Mouse (Mus musculus): ENCODE data around the gene Zfp609. TPM values are rescaled to one million over a fixed set of nuclear protein-coding genes. Genes with fewer than 3 reads are reported as not detected.
"Not testable (repeated sequence)": the region's sequence is repeated elsewhere in the genome, so short reads cannot be mapped to it uniquely, and the experiment has no call there.

Gene Zfp609
- polyA plus RNA-seq, 1 experiment from 2014 or later, result 6.9 TPM

DNA sequence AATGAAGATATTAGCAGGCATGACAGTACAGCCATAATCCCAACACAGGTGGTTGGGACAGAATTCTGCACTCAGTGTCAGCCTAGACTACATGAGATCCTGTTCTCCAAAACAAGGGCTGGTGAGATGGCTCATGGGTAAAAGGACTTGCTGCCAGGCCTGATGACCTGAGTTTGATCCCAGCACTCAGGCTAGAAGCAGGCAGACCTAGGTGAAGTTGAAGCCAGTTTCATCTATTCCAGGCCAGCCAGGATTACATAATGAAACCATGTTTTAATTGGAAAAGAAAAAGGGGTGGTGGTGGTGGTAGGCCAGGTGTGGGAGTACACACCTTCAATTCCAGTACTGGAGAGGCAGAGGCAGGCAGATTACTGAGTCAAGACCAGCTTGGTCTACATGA lies 129.4 kb downstream of the Zfp609 start:
- Histone ChIP-seq H3K4me2 (no peak overlapping the region), H3K27me3 (no peaks in the 10 kb centered on the region), H3K9me3 (no peaks in the 10 kb centered on the region), H3K27ac (no peak overlapping the region), H3K4me3 (no peak overlapping the region), H3K9ac (no peak overlapping the region), H3K4me1 (0 out of 2 replicates have a peak, but pooled peaks cover 6% of the 10 kb centered on the region), H3K36me3 (peaks cover 85% of the 10 kb centered on the region)
- no peak for ATAC-seq (ENCODE audit: insufficient number of reproducible peaks, low FRiP score, low TSS enrichment, low read depth)

DNA sequence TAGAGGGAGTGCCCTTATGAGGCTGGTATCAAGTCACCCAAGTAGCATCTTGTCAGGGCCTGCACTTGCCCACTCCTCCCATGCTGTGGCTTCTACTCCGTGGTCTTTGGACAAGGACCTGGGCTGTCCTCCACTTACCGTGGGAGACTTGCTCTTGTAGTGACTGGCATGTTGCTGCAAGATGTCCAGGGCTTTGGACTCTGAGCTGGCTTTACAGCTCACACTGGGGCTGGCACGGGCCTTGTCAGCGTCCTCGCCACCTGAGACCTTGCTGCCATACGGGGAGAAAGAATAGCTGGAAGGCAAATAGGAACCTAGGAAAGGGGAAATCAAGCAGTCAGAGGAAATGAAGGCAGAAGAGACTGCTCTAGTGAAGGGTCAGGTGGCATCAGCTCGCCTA lies 130.0 kb downstream of the Zfp609 start:
- no peak overlapping the region for H3K4me2 ChIP-seq
- peaks cover 10% of the 10 kb centered on the region for H3K4me1 ChIP-seq
- 82% methylated on average over 7 of the region's 7 CpGs for WGBS
- peaks cover 81% of the 10 kb centered on the region for H3K36me3 ChIP-seq
- H3K9ac ChIP-seq, result no peak overlapping the region
- no peak overlapping the region for H3K27ac ChIP-seq
- no peak overlapping the region for H3K4me3 ChIP-seq
- no peak for ATAC-seq (ENCODE audit: insufficient number of reproducible peaks, low FRiP score, low TSS enrichment, low read depth)
- H3K9me3 ChIP-seq, result no peaks in the 10 kb centered on the region
- no peaks in the 10 kb centered on the region for H3K27me3 ChIP-seq

DNA sequence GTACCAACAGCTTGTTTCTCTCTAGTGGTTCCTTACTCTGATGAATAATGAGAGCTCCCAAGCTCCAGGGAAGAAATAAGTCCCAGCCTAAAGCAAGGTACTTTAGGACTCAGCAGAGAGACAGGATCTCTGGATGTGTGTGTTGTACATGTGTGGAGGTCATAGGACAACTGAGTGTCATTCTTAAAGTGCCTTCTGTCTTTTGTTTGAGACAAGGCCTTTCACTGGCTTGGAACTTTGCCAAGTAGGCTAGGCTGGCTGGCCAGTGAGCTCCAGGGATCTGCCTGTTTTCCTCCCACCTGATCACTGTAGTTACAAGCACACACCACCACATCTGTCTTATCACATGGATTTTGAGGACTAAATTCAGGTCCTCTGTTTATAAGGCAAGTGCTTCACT lies 131.0 kb downstream of the Zfp609 start:
- H3K36me3 ChIP-seq, result peaks cover 72% of the 10 kb centered on the region

DNA sequence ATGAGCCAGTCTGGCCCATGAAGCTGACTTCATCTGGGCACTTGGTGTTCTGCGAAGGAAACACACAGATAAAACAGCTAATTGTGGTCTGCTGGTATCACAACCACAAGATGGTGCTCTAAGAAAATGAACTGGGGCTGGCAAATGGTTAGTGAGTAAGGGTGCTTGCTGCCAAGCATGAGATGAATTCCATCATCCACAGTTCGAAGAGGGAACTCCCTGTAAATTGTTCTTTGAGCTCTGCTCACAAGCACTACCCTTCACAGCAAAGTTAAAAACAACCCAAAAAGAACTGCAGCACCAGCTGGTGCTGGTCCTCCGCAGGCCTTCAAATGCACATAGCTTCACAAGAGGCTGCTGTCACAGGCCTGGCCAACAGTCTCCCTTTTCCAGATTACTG lies 131.7 kb downstream of the Zfp609 start:
- H3K36me3 ChIP-seq, result peaks cover 68% of the 10 kb centered on the region
- no peak overlapping the region for H3K9ac ChIP-seq
- WGBS, result 63% methylated on average over 3 of the region's 3 CpGs
- H3K27me3 ChIP-seq, result no peaks in the 10 kb centered on the region
- peak overlapping the region; percentile 54 for H3K27ac ChIP-seq
- H3K4me1 ChIP-seq, result peaks cover 14% of the 10 kb centered on the region
- no peak overlapping the region for H3K4me3 ChIP-seq
- no peaks in the 10 kb centered on the region for H3K9me3 ChIP-seq
- H3K4me2 ChIP-seq, result no peak overlapping the region
- no peak for ATAC-seq (ENCODE audit: insufficient number of reproducible peaks, low FRiP score, low TSS enrichment, low read depth)

More for the DNA sequence above, 131.0 kb downstream of the Zfp609 start:
- ATAC-seq (ENCODE audit: insufficient number of reproducible peaks, low FRiP score, low TSS enrichment, low read depth), result no peak
- no peak overlapping the region for H3K4me3 ChIP-seq
- no peaks in the 10 kb centered on the region for H3K9me3 ChIP-seq
- no peak overlapping the region for H3K4me2 ChIP-seq
- H3K4me1 ChIP-seq, result peaks cover 14% of the 10 kb centered on the region
- H3K27ac ChIP-seq, result peak overlapping the region; percentile 54
- H3K9ac ChIP-seq, result no peak overlapping the region
- H3K27me3 ChIP-seq, result no peaks in the 10 kb centered on the region

DNA sequence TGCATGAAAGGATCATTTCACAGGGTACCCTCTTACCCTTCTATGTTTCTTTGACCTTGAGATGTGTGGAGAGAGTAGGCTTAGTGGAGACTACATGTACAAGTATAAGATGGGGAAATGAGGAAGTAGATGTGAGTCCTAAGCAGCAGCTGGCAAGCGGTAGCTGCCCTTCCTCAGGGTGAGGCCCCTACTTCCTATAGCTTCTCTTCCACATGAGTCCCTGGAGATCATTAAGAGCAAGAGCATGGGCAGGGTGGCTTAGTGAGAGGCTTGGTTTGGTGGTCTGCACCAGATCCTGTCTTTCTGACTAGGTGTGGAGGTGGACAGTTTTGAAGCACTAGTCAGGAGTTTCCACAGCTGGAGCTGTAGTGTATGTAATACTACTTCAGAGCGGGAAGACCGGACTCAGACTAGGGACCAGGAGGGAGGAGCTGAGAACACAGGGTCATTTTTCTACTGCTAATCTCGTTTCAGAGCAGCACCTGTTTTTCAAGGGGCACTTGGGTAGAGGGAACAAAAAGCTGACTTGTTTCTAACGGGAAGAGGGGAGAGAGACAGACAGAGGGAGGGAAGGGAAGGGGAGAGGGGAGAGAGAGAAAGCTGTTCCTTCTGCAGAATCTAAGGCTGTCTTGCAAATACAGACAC lies 134.3 kb downstream of the Zfp609 start:
- H3K4me3 ChIP-seq, result no peak overlapping the region
- H3K27me3 ChIP-seq, result no peaks in the 10 kb centered on the region
- peaks cover 14% of the 10 kb centered on the region for H3K4me1 ChIP-seq
- WGBS, result 28% methylated on average over 5 of the region's 5 CpGs
- H3K4me2 ChIP-seq, result no peak overlapping the region
- H3K9ac ChIP-seq, result no peak overlapping the region
- H3K27ac ChIP-seq, result 0 out of 2 replicates have a peak overlapping the region, but pooled peaks have one; percentile 28
- H3K9me3 ChIP-seq, result no peaks in the 10 kb centered on the region
- H3K36me3 ChIP-seq, result peaks cover 61% of the 10 kb centered on the region
- no peak; the same call in 1 of the 2 replicates for ATAC-seq (ENCODE audit: insufficient number of reproducible peaks, low FRiP score, low TSS enrichment, low read depth)

DNA sequence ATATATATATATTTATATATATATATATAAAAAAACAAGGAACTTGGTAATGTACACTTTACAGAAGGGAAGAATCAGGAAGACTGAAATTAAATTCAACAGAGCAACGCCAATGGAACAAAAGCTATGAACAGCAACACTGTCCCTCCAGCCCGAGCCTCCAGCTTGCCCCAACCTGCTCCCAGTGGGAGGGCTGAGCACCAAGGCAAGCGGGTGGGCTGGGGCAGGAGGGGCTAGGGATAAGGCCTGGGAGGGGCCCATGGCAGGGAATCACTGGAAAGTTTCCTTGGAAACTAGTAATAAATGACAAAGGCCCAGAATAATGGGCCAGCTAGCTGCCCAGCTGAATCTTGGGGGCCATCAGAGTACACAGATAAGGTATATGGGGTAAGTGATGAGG lies 134.9 kb downstream of the Zfp609 start:
- H3K9ac ChIP-seq, result no peak overlapping the region
- peaks cover 62% of the 10 kb centered on the region for H3K36me3 ChIP-seq
- H3K27ac ChIP-seq, result peak overlapping the region; percentile 14; the same call in 1 of the 2 replicates
- ATAC-seq (ENCODE audit: insufficient number of reproducible peaks, low FRiP score, low TSS enrichment, low read depth), result no peak
- H3K4me3 ChIP-seq, result no peak overlapping the region
- H3K4me2 ChIP-seq, result no peak overlapping the region
- 46% methylated on average over 3 of the region's 3 CpGs for WGBS
- no peaks in the 10 kb centered on the region for H3K27me3 ChIP-seq
- no peaks in the 10 kb centered on the region for H3K9me3 ChIP-seq
- H3K4me1 ChIP-seq, result peaks cover 14% of the 10 kb centered on the region

DNA sequence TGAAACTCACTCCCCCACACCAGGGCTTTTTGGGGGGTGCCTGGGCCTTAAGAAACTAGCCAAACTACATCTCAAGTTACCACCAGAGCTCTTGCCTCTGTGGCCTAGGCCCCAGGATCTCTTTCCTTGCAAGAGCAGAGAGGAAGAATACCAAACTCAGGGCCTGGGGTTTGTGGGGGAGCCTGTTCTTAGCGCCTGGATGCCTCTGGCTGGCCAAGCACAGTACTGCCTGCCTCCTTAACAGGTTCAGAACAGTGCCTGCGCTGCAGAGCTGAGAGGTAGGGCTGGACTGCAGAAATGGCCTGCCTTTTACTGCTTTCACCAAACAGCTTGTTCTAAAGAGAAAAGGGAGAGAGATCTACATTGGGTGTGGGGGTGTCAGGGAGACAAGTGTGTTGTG lies 137.5 kb downstream of the Zfp609 start:
- not testable (repeated sequence) for H3K27me3 ChIP-seq; H3K9me3 ChIP-seq; H3K4me1 ChIP-seq; ATAC-seq (ENCODE audit: insufficient number of reproducible peaks, low FRiP score, low TSS enrichment, low read depth); H3K27ac ChIP-seq; H3K9ac ChIP-seq; H3K4me3 ChIP-seq; H3K4me2 ChIP-seq
- WGBS, result 81% methylated on average over 2 of the region's 2 CpGs
- H3K36me3 ChIP-seq, result peaks cover 56% of the 10 kb centered on the region

DNA sequence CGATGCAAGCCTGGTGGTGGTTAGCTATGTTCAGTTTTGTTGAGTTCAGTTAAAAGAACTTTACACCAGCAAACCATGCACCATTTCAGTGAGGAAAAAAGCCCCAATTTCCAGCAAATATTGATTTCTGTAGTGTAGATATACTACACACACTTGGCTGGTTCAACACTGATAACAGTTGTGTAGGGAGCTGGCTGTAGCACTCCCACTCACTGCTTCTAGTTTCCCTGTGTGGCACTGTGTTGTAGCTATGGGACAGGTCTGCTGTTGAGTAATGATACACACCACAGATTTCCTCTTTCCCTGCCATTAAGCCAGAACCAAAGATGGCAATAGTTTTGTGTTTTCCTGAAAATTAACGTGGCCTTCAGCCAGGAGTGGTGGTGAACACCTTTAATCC lies 142.7 kb downstream of the Zfp609 start:
- H3K4me3 ChIP-seq, result no peak overlapping the region
- ATAC-seq (ENCODE audit: insufficient number of reproducible peaks, low FRiP score, low TSS enrichment, low read depth), result no peak
- H3K4me2 ChIP-seq, result no peak overlapping the region
- H3K9ac ChIP-seq, result no peak overlapping the region
- WGBS, result 82% methylated on average over 2 of the region's 2 CpGs
- peaks cover 30% of the 10 kb centered on the region for H3K36me3 ChIP-seq
- H3K4me1 ChIP-seq, result peaks cover 22% of the 10 kb centered on the region
- no peaks in the 10 kb centered on the region for H3K9me3 ChIP-seq
- H3K27me3 ChIP-seq, result no peaks in the 10 kb centered on the region
- no peak overlapping the region for H3K27ac ChIP-seq

DNA sequence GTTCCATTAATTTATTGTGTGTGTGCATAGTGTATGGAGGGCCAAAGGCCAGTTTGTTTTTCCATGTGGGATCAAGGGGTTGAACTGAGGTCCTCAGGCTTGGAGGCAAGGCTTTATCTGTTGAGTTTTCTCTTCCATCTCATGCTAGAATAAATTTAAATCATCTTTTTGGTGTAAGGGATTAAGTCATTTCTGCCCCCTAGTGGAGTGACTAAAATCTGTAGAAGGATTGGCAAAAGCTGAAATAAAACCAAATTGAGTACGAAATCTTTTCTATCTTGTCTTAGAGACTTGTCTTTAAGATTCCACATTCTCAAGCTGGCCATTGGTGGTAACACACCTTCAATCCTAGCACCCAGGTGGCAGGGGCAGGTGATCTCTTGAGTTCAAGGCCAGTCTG lies 144.4 kb downstream of the Zfp609 start:
- Histone ChIP-seq H3K9me3 (no peaks in the 10 kb centered on the region), H3K4me2 (no peak overlapping the region), H3K27ac (no peak overlapping the region), H3K36me3 (peaks cover 21% of the 10 kb centered on the region), H3K9ac (no peak overlapping the region), H3K27me3 (no peaks in the 10 kb centered on the region), H3K4me3 (no peak overlapping the region), H3K4me1 (peaks cover 39% of the 10 kb centered on the region)
- ATAC-seq (ENCODE audit: insufficient number of reproducible peaks, low FRiP score, low TSS enrichment, low read depth), result no peak
- 76% methylated on average over 1 of the region's 1 CpGs for WGBS

DNA sequence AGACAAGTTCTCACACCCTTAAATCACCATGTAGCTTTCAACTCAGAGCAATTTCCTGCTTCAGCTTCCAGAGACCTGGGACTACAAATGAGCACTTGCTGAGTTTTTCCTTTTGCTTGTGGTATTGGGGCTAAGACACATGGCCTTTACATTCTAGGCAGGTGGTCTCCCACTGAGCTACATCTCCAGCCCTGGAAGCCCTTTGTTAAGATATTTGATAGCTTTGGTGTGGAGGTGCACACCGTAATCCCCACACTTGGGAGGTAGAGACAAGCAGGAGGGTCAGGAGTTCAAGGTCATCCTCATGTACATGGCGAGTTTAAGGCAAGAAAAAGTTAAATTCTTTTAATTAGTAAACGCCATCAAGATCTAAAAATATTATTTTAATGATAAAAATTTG lies 145.2 kb downstream of the Zfp609 start:
- no peaks in the 10 kb centered on the region for H3K9me3 ChIP-seq
- no peak overlapping the region for H3K27ac ChIP-seq
- peaks cover 47% of the 10 kb centered on the region for H3K4me1 ChIP-seq
- H3K27me3 ChIP-seq, result no peaks in the 10 kb centered on the region
- no peak for ATAC-seq (ENCODE audit: insufficient number of reproducible peaks, low FRiP score, low TSS enrichment, low read depth)
- 87% methylated on average over 3 of the region's 3 CpGs for WGBS
- no peak overlapping the region for H3K4me2 ChIP-seq
- H3K36me3 ChIP-seq, result peaks cover 13% of the 10 kb centered on the region
- no peak overlapping the region for H3K9ac ChIP-seq
- no peak overlapping the region for H3K4me3 ChIP-seq

DNA sequence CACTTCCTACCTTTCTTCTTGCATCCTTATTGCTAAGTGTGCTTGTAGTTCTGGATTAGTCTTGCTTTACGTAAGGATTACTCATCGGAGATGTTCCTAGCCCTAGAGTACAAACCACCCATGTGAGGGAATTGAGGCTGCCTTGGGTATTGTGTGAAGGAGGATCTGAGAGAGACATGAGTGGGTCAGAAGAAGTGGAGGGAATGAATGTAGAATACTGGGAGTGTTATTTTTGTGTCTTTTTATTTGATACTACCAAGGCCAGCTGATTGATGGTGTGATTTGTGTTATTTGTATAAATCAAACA lies 145.8 kb downstream of the Zfp609 start:
- H3K27me3 ChIP-seq, result no peaks in the 10 kb centered on the region
- H3K36me3 ChIP-seq, result peaks cover 10% of the 10 kb centered on the region
- WGBS, result 83% methylated on average over 2 of the region's 2 CpGs
- ATAC-seq (ENCODE audit: insufficient number of reproducible peaks, low FRiP score, low TSS enrichment, low read depth), result no peak
- H3K27ac ChIP-seq, result no peak overlapping the region
- H3K4me3 ChIP-seq, result no peak overlapping the region
- no peaks in the 10 kb centered on the region for H3K9me3 ChIP-seq
- H3K9ac ChIP-seq, result no peak overlapping the region
- H3K4me1 ChIP-seq, result peaks cover 50% of the 10 kb centered on the region
- no peak overlapping the region for H3K4me2 ChIP-seq

DNA sequence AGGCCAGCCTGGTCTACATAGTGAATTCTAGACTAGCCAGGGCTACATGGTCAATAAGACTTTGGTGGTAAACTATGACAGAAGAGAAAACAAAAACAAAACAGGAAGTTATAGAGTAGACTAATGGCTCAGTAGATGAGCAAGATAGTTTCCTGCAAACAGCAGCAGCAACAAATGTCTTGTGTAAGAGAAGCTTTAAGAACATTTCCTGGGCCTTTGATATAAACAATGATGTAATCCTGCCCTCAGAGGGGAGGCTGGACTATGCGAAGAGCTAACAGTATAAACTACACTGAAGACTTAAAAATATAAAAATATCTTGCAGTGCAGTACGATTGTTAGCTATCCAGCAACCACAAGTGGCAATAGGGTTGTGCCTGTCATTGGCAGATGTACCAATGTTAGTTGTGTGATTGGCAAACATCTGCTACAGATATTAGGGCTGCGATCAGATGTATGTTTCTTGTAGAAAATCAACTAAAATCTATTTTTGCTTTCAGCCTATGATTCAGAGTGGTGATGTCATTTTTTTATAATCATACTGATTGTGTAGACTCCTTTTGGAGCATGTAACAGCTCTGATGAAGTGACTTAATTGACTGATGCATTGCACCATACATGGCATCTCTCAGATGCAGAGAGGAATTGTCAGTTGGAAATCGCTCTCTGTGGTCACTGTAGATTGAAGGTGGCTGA lies 146.3 kb downstream of the Zfp609 start:
- H3K4me3 ChIP-seq, result no peak overlapping the region

More for the DNA sequence above, 146.3 kb downstream of the Zfp609 start:
- Histone ChIP-seq H3K36me3 (peaks cover 5% of the 10 kb centered on the region; the same call in 1 of the 2 replicates), H3K4me2 (no peak overlapping the region), H3K4me1 (peaks cover 51% of the 10 kb centered on the region), H3K27ac (no peak overlapping the region), H3K27me3 (no peaks in the 10 kb centered on the region), H3K9me3 (no peaks in the 10 kb centered on the region), H3K9ac (no peak overlapping the region)
- 76% methylated on average over 4 of the region's 4 CpGs for WGBS
- ATAC-seq (ENCODE audit: insufficient number of reproducible peaks, low FRiP score, low TSS enrichment, low read depth), result no peak

All from limb, embryonic 15.5 days (tissue).